Mouse (Mus musculus) ES-E14 (cell line): Measurements from ENCODE around the gene Hist1h1d. TPM values are rescaled to one million over a fixed set of nuclear protein-coding genes. Genes with fewer than 3 reads are reported as not detected.
"Not testable (repeated sequence)": the region's sequence is repeated elsewhere in the genome, so short reads cannot be mapped to it uniquely, and the experiment has no call there.

Experiments used
- DNase-seq: peaks from one replicate; pipeline ENCODE4 v3.0.0-alpha.2; 2013; ENCODE audit warnings: low read depth, low spot score
- H3K27ac ChIP-seq: 2 replicates; pipeline ENCODE4 v1.5.1; 2012; ENCODE audit warnings: low read depth, mild to moderate bottlenecking, low read length, moderate library complexity, mixed read lengths; ENCODE audit not compliant: poor library complexity, insufficient read depth, severe bottlenecking
- H3K36me3 ChIP-seq: 2 replicates; pipeline ENCODE4 v1.6.1; 2012; ENCODE audit warnings: mild to moderate bottlenecking, low read length, moderate library complexity, mixed read lengths; ENCODE audit not compliant: control insufficient read depth, poor library complexity, insufficient read depth, severe bottlenecking
- H3K4me1 ChIP-seq, 2 experiments: fragments of 150-350 bp in 1 of 2; sonication (generic) in 1 of 2; 2 replicates each; pipeline ENCODE4 v1.6.1; 2012; ENCODE audit warnings: low read length in 2 of 2, mild to moderate bottlenecking in 1 of 2, mixed read lengths in 1 of 2; ENCODE audit not compliant: control insufficient read depth in 2 of 2, insufficient read depth in 2 of 2, poor library complexity in 1 of 2
- H3K4me3 ChIP-seq, 2 experiments: fragments of 150-350 bp in 1 of 2; sonication (generic) in 1 of 2; 2 replicates each; pipeline ENCODE4 v1.5.1; 2012; ENCODE audit warnings: low read length in 2 of 2, low read depth in 1 of 2, mild to moderate bottlenecking in 1 of 2, mixed read lengths in 1 of 2; ENCODE audit not compliant: insufficient read depth in 1 of 2, poor library complexity in 1 of 2, severe bottlenecking in 1 of 2
- H3K9ac ChIP-seq: 2 replicates; pipeline ENCODE4 v1.6.1; 2012; ENCODE audit warnings: low read depth, mild to moderate bottlenecking, low read length, mixed read lengths; ENCODE audit not compliant: poor library complexity, insufficient read depth, severe bottlenecking
- H3K9me3 ChIP-seq: fragments of 150-350 bp; sonication (generic); 2 replicates; pipeline ENCODE4 v1.6.1; 2012; ENCODE audit warnings: low read depth, mild to moderate bottlenecking, low read length; ENCODE audit not compliant: control insufficient read depth, insufficient read depth
- CHD2 ChIP-seq: IDR thresholded peaks from 2 replicates; pipeline ENCODE4 v1.6.1; 2014; ENCODE audit warnings: mild to moderate bottlenecking, low read depth, low read length, inconsistent platforms
- HCFC1 ChIP-seq: IDR thresholded peaks from 2 replicates; pipeline ENCODE4 v1.6.1; 2012; ENCODE audit warnings: low read length, inconsistent platforms, borderline replicate concordance; ENCODE audit not compliant: insufficient read depth
- MAFK ChIP-seq: IDR thresholded peaks from 2 replicates; pipeline ENCODE4 v1.6.1; 2014; ENCODE audit warnings: mild to moderate bottlenecking, low read depth, low read length, inconsistent platforms; ENCODE audit not compliant: insufficient read depth
- ZC3H11A ChIP-seq: IDR thresholded peaks from 2 replicates; pipeline ENCODE4 v1.6.1; 2012; ENCODE audit warnings: low read depth, mild to moderate bottlenecking, inconsistent platforms, low read length, borderline replicate concordance
- ZNF384 ChIP-seq: IDR thresholded peaks from 2 replicates; pipeline ENCODE4 v1.6.1; 2012; ENCODE audit warnings: low read depth, low read length, inconsistent platforms
- in situ Hi-C, 2 experiments: fragments of 600-800 bp; cut with MboI; formaldehyde crosslinking; loops; one replicate each; pipeline ENCODE4 v1.15.1; 2025; ENCODE audit warnings: low sequenced_read_pairs in 2 of 2, inconsistent platforms in 1 of 2; ENCODE audit not compliant: unreplicated experiment in 2 of 2
- total RNA-seq: library from RNA; depleted of rRNA; stranded (reverse); fragments of 300-350 nt; gene quantifications from 2 replicates; pipeline ENCODE4 v1.2.3, GENCODE M21; 2012

Hist1h1d gene
- total RNA-seq, 1 experiment = 97.6 TPM

GRCm38 (mm10) chr13:23561883-23562659, 9.0 kb downstream of the Hist1h1d start, which contains the start of gene Hist1h3e:
Gene Hist1h3e (minus strand): TSS chr13:23562369.
- peak within 1 kb of the TSS; percentile 82 for H3K9ac ChIP-seq
- in situ Hi-C loops = loop anchor here (25.0 kb wide), 2 partner anchors 1525 to 1825 kb away; partner anchors contain the start of genes Hist1h4j (in 2 of the 2), Hist1h2ag (in 1 of the 2), Hist1h2ah (in 1 of the 2) and Hist1h2bj (in 1 of the 2)
- peak; percentile 41; the same call in 1 of the 2 replicates for TF ChIP-seq HCFC1
- H3K27ac ChIP-seq = peak within 1 kb of the TSS; percentile 93
- peak; percentile 93 for DNase-seq
- H3K4me1 ChIP-seq, H3K9me3 ChIP-seq, H3K36me3 ChIP-seq: not testable (repeated sequence)
- H3K4me3 ChIP-seq = peak within 1 kb of the TSS; percentile 65 to 68

GRCm38 (mm10) chr13:23562699-23563462, 9.8 kb downstream of the Hist1h1d start:
- DNase-seq = no peak
- in situ Hi-C loops = loop anchor here (25.0 kb wide), 2 partner anchors 1526 to 1826 kb away; partner anchors contain the start of genes Hist1h4j (in 2 of the 2), Hist1h2ag (in 1 of the 2), Hist1h2ah (in 1 of the 2) and Hist1h2bj (in 1 of the 2)
- TF ChIP-seq ZNF384 (no peak), MAFK (peak; percentile 90)

GRCm38 (mm10) chr13:23564482-23564881, 11.4 kb downstream of the Hist1h1d start:
- TF ChIP-seq ZNF384 (no peak), MAFK (no peak), CHD2 (no peak), HCFC1 (no peak), ZC3H11A (no peak)
- Histone ChIP-seq H3K36me3 (no peaks in the 10 kb centered on the region), H3K4me1 (peaks cover 0 to 5% of the 10 kb centered on the region in 2 experiments; a peak in 1 of 4 replicates), H3K27ac (no peak overlapping the region), H3K9ac (no peak overlapping the region), H3K9me3 (no peaks in the 10 kb centered on the region), H3K4me3 (no peak overlapping the region)
- in situ Hi-C loops = loop anchor here (25.0 kb wide), 2 partner anchors 1527 to 1827 kb away; partner anchors contain the start of genes Hist1h4j (in 2 of the 2), Hist1h2ag (in 1 of the 2), Hist1h2ah (in 1 of the 2) and Hist1h2bj (in 1 of the 2)
- DNase-seq = no peak

More at GRCm38 (mm10) chr13:23562699-23563462, 9.8 kb downstream of the Hist1h1d start:
- Histone ChIP-seq H3K4me3 (peak overlapping the region; percentile 61 to 68), H3K36me3 (no peaks in the 10 kb centered on the region), H3K9ac (peak overlapping the region; percentile 82), H3K4me1 (peaks cover 0 to 5% of the 10 kb centered on the region in 2 experiments; a peak in 1 of 4 replicates), H3K27ac (peak overlapping the region; percentile 93), H3K9me3 (no peaks in the 10 kb centered on the region)

GRCm38 (mm10) chr13:23570261-23571021, 17.4 kb downstream of the Hist1h1d start:
- TF ChIP-seq HCFC1 = 0 out of 2 replicates have a peak, but pooled peaks have one; percentile 41
- H3K4me1 ChIP-seq, H3K36me3 ChIP-seq, H3K9me3 ChIP-seq, DNase-seq: not testable (repeated sequence)
- Histone ChIP-seq H3K27ac (peak overlapping the region; percentile 92), H3K4me3 (peak overlapping the region; percentile 20 to 63), H3K9ac (peak overlapping the region; percentile 67)
- in situ Hi-C loops = loop anchor here (25.0 kb wide), 2 partner anchors 1533 to 1833 kb away; partner anchors contain the start of genes Hist1h4j (in 2 of the 2), Hist1h2ag (in 1 of the 2), Hist1h2ah (in 1 of the 2) and Hist1h2bj (in 1 of the 2)
